Mouse (Mus musculus) embryonic fibroblast, embryonic 13.5 days (primary cell): ENCODE measurements around the gene Nfya. TPM values are rescaled to one million over a fixed set of nuclear protein-coding genes. Genes with fewer than 3 reads are reported as not detected.

Source experiments
- H3K27ac ChIP-seq: 2 replicates; pipeline ENCODE4 v1.5.1; 2012; ENCODE audit warnings: low read length, control low read depth, inconsistent platforms; ENCODE audit not compliant: insufficient read depth
- H3K4me1 ChIP-seq: 2 replicates; pipeline ENCODE4 v1.6.1; 2011; ENCODE audit warnings: low read length; ENCODE audit not compliant: control insufficient read depth, insufficient read depth
- H3K4me3 ChIP-seq: 2 replicates; pipeline ENCODE4 v1.5.1; 2011; ENCODE audit warnings: mild to moderate bottlenecking, control low read depth, low read length; ENCODE audit not compliant: insufficient read depth
- CTCF ChIP-seq: IDR thresholded peaks from 2 replicates; pipeline ENCODE4 v1.5.1; 2011; ENCODE audit warnings: mild to moderate bottlenecking, control low read depth, low read length, moderate library complexity, borderline replicate concordance; ENCODE audit not compliant: insufficient read depth
- POLR2A ChIP-seq: IDR thresholded peaks from 2 replicates; pipeline ENCODE4 v1.6.1; 2011; ENCODE audit warnings: low read depth, mild to moderate bottlenecking, control low read depth, low read length, moderate library complexity
- polyA plus RNA-seq: library from polyadenylated mRNA; stranded (reverse); fragments of >200 nt; gene quantifications from 2 replicates; pipeline ENCODE4 v1.2.4, GENCODE M21; 2011; ENCODE audit warnings: low read depth; ENCODE audit not compliant: missing spikeins, insufficient read length

The Nfya gene
- 31.9 and 41.5 TPM in 2 replicates for polyA plus RNA-seq

DNA sequence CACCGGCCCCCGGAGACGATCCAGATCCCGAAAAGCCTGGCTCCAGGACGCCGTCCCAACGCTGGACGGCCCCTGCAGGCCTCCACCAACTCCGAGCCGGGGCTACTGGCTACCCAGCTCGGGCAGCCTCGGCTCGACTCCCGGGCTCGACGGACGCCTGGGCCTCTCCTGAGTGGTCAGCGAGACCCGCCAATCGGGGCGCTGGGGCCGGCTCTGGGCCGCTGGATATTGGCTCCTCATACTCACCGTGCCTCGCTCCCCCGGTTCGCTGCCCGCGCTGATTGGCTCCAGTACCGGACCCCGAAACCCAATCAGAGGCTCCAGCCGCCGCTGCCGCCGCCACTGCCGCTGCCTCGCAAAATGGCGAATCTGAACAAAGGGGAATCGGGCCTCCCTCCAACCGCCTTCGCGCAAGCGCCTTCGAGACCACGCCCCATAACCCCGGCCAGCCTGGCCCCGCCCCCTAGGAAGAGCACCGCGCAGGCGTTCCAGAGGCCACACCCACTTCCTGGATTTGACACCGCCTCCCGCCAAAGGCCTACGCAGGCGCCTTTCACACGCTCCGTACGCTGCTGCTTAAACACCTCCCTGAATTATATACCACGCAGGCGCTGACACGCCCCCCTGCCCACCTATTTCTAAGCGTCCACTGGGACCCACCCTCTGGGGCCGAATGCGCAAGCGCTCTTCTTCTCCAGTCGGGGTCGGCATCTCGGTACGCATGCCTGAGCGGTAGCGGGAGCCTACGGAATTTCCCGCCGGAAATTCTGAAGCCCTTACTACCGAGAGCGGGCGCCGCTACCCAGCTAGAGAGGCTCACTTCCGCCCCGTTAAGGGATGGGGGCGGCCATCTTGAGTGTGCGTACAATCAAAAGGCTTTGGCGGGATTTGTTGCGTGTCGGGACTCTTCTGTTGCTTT lies at the start of gene Nfya, which contains the start of gene Oard1:
TSS of gene Nfya (minus strand) at position 527 of the 919 bp plus-strand sequence.
TSS of gene Oard1 (plus strand) at position 635 of the 919 bp plus-strand sequence.
- Histone ChIP-seq H3K4me1 (peaks cover 6% of the 10 kb centered on the region), H3K27ac (peak within 1 kb of the TSS; percentile 96), H3K4me3 (peak within 1 kb of the TSS; percentile 93)
- peak; percentile 37 for TF ChIP-seq POLR2A
- TF ChIP-seq CTCF: no peak

DNA sequence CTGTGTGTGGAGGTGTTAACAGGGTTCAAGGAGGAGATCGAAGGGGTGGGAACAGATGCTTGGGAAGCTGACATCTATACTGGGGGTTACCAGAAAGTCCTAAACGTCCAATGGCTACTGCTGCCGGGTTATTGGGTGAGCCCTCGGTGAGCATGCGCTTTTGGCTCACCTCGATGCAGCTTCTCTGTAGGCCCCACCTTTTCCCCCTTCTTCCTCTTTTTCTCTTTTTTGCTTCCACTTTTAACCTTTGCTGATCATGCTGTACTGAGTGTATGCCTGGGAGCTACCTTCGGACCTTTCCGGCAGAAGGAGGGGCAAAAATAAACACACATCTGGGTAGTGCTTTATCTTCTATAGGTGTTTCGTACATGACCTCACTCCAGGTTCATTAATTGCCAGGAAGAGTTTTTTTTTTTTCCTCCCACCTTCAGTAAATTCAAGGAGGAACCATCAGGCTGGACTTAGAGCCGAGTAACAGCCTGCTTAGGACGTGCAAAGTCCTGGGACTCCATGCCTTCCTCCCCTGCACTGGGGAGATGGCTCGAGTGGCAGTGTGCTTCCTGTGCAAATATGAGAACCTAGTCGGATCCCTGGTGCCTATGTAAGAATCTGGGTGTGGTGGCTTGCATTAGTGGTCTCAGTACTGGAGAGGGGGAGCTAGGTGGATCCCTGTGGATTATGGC lies 48.4 kb upstream of the Nfya start:
- Histone ChIP-seq H3K27ac (no peak overlapping the region), H3K4me1 (no peaks in the 10 kb centered on the region), H3K4me3 (no peak overlapping the region)
- no peak for TF ChIP-seq POLR2A

- H3K27ac ChIP-seq: no peak overlapping the region
- TF ChIP-seq POLR2A: no peak
- no peak for TF ChIP-seq CTCF
- no peaks in the 10 kb centered on the region for H3K4me1 ChIP-seq
- H3K4me3 ChIP-seq: no peak overlapping the region
Measured at GRCm38 (mm10) chr17:48455955-48456354, 46.2 kb upstream of the Nfya start.

GRCm38 (mm10) chr17:48454688-48455087 lies 45.0 kb upstream of the Nfya start, which contains the start of gene Unc5cl:
Unc5cl (plus strand) TSS chr17:48454901.
- no peak within 1 kb of the TSS for H3K4me3 ChIP-seq
- TF ChIP-seq CTCF (no peak), POLR2A (no peak)
- no peaks in the 10 kb centered on the region for H3K4me1 ChIP-seq
- no peak within 1 kb of the TSS for H3K27ac ChIP-seq

DNA sequence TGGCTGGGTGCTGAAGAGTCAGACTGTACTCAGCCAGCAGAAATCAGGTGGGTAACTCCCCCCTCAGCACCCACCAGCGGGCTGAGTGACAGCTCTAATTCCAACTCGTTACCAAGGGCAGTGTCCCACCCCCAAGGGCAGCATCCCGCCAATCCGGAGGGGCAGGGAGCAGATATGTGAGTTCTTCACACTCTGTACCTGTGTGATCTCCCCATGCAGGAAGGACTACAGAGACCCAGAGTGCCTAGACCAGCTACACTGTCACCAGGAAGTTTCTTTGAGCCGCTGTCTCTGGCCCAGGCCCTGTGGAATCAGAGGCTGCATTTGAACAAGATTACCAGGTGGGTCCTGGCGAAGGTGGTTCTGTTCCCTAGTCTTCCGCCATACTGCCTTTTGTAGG lies 44.5 kb upstream of the Nfya start:
- Histone ChIP-seq H3K27ac (no peak overlapping the region), H3K4me3 (no peak overlapping the region), H3K4me1 (no peaks in the 10 kb centered on the region)
- no peak for TF ChIP-seq CTCF
- TF ChIP-seq POLR2A: no peak

GRCm38 (mm10) chr17:48453489-48453888 lies 43.8 kb upstream of the Nfya start:
- no peak overlapping the region for H3K4me3 ChIP-seq
- no peak for TF ChIP-seq CTCF
- no peak for TF ChIP-seq POLR2A
- no peaks in the 10 kb centered on the region for H3K4me1 ChIP-seq
- no peak overlapping the region for H3K27ac ChIP-seq

DNA sequence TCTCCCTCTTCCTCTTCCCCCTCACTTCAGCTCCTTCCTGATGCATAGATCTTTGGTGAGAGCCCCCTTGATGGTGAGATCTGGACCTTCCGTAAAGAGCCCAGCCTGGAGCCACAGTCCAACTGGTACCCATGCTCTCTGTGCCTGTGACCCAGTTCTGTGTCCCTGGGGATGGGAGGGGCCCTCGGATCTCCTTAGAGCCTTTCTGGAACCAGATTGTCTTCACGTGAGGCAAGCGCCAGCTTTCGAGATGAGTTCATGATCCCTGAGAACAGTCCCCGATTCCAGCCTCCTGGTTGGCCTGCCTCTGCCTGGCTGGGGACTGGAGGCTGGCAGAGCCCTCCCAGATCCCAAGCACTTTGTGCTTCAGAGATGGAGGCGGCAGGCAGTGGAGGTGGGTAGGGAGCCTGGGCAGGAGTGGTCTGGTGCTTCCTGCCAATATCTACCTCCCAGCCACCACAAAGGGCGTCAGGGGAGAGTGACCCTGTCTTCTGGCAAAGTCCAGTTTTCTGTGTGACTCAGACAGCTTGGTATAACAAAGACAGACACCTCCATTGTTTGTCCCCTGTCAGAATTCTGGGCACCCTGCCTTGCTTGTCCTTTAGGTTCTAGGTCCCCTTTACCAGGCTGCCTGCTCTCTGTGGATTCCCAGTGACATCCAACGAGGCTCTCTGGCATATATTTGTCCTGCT lies 42.2 kb upstream of the Nfya start:
- no peak overlapping the region for H3K27ac ChIP-seq
- no peak for TF ChIP-seq POLR2A
- TF ChIP-seq CTCF: no peak

GRCm38 (mm10) chr17:48451353-48451675 lies 41.6 kb upstream of the Nfya start, which contains the start of gene Tspo2:
Tspo2 (minus strand) TSS chr17:48451522.
- H3K27ac ChIP-seq: no peak within 1 kb of the TSS
- H3K4me3 ChIP-seq: no peak within 1 kb of the TSS
- TF ChIP-seq POLR2A (no peak), CTCF (no peak)
- no peaks in the 10 kb centered on the region for H3K4me1 ChIP-seq

More for the DNA sequence above, 42.2 kb upstream of the Nfya start:
- no peak overlapping the region for H3K4me3 ChIP-seq
- H3K4me1 ChIP-seq: no peaks in the 10 kb centered on the region

DNA sequence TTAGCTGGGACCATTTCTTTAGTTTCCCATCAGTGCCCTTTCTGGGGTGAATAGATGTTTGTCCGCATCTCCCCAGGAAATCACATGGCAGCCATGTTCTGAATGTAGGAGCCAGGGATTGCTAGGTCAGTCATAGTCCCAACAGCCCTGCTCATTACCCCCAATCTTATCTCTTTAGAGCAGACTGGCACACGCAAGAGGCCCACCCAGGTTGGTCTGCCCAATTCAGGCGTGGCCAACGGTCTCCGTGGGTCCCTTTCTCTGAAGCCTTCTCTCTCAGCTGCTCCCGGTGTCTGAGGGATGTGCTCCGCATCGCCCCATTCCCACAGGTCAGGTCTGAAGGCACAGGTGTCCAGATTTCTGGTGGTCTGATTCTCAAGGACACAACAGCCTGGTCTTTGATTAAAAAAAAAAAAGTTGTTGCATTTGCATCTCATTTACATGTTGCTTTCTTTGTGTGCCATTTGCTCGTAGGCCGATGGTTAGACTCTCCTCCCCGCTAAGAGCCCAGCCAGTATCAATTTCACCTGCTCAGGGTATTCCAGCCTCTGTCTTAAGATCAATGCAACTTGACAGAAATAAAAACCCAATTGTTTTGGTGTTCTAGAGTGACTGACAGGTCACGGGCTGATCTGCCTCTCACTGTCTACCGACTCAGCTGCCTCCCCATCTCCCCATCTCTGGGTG lies 41.1 kb upstream of the Nfya start:
- no peaks in the 10 kb centered on the region for H3K4me1 ChIP-seq
- H3K27ac ChIP-seq: no peak overlapping the region
- no peak overlapping the region for H3K4me3 ChIP-seq
- no peak for TF ChIP-seq POLR2A
- no peak for TF ChIP-seq CTCF

DNA sequence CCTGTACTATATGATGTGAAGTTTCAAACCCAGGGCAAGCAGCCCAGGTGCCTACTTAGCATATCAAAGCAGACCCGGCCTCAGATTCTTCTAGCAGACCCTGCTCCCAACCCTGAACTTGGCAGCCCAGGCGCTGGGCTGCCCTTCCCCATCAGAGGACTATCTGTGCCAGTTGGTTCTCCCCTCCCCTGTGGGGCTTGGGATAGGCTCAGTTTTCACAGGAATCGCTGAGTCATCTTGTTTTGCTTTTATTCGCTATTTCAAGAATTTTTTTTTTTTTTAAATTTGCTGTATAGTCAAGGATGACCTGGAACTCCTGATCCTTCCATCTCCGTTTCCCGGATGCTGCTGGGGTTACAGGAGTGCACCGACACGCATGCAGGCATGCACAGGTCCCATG lies 38.0 kb upstream of the Nfya start:
- H3K4me3 ChIP-seq: no peak overlapping the region
- no peaks in the 10 kb centered on the region for H3K4me1 ChIP-seq
- no peak for TF ChIP-seq POLR2A
- no peak for TF ChIP-seq CTCF
- H3K27ac ChIP-seq: no peak overlapping the region
